Mouse (Mus musculus) A20 (cell line): ENCODE results near the gene Fbxo42.

Experiments
- DNase-seq: peaks from one replicate; pipeline ENCODE4 v3.0.0-alpha.2; 2011; ENCODE audit warnings: low read depth, low spot score

Fbxo42 gene

DNA sequence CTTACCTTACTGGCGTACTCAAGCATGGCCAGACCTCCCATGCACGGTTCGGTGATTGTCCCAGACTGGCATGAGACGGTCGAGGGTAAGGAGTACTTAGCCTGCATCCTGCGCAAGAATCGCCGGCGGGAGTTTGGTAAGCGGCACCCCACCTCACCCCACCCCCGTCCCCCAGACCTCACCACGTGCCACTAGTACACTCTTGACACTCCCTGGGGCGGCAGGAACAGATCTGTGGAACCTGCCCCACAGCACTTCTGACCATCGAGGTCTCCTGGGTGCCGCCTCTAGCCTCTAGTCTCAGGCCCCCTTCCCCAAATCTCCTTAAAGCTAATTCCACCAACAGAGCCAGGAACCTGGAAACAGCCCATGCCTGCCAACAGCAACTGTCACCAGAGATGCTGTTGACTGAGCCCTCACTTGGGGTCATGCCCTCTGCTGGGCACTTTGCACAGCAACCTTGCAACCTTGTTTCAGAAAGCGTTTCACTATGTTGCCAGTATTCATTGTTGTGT, 66.7 kb downstream of the Fbxo42 start:
- peak; percentile 86 for DNase-seq

DNA sequence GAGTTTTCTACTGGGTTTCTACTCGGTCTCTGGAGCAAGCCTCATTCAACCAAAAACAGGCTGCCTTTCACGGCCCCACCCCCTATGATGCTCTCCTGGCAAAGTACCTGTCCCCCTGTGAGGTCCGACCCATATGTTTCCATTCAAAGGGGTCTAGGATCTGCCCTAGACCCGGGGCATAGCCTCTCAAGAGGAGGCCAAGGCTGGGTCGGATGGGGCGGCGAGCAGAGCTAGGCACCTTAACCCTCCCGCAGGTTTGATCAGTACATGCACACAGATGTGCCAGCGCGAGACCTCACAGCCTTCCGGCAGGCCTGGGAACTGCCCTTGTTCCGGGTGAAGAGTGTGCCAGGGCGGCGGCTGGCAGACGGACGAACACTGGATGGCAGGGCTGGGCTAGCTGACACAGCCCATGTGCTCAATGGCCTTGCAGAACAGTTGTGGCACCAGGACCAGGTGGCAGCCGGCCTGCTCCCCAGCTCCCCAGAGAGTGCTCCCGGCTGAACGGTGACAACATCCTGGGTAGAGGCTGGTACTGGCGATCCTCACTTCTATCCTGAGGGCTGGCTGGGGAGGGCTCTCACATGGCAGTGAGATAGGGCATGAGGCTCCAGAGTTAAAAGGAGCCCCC, 72.0 kb downstream of the Fbxo42 start:
- no peak for DNase-seq

DNA sequence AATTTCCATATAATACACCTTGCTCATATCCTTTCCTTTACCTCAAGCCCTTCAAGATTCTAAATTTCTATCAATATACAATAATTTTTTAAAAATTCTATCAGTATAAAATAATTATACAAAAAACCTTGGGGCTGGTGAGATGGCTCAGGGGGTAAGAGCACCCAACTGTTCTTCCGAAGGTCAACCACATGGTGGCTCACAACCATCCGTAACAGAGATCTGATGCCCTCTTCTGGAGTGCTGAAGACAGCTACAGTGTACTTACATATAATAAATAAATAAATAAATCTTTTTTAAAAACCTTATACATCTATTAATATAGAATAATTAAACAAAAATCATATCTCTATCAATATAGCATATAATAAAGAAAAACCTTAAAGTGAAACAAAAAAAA, 74.1 kb downstream of the Fbxo42 start:
- DNase-seq = peak; percentile 58

- no peak for DNase-seq
Observed at GRCm38 (mm10) chr4:141222752-141223151, 75.0 kb downstream of the Fbxo42 start.

DNA sequence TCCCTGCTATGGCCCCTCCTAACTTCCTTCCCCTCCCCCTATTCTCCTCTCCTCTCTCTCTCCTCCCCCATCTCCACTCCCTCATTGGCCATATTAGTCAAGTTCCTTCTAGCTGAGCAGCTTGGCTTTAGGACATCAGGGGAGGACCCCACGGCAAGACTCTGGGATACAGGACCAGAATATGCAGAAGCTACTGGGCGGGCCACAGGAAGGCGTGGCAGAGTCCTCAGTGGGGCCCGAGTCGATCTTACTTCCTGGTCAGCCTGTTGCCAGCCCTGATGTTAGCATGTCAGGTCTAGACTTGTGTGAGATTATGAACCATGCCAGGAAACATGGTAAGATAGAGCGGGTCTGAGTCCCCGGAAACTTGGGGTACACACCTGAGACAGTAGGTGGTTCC, 81.0 kb downstream of the Fbxo42 start:
- DNase-seq = no peak

- DNase-seq = no peak
Observed at GRCm38 (mm10) chr4:141233196-141233595, 85.5 kb downstream of the Fbxo42 start.

GRCm38 (mm10) chr4:141235537-141236111, 87.9 kb downstream of the Fbxo42 start:
- no peak for DNase-seq

GRCm38 (mm10) chr4:141236856-141237255, 89.1 kb downstream of the Fbxo42 start:
- DNase-seq = no peak

DNA sequence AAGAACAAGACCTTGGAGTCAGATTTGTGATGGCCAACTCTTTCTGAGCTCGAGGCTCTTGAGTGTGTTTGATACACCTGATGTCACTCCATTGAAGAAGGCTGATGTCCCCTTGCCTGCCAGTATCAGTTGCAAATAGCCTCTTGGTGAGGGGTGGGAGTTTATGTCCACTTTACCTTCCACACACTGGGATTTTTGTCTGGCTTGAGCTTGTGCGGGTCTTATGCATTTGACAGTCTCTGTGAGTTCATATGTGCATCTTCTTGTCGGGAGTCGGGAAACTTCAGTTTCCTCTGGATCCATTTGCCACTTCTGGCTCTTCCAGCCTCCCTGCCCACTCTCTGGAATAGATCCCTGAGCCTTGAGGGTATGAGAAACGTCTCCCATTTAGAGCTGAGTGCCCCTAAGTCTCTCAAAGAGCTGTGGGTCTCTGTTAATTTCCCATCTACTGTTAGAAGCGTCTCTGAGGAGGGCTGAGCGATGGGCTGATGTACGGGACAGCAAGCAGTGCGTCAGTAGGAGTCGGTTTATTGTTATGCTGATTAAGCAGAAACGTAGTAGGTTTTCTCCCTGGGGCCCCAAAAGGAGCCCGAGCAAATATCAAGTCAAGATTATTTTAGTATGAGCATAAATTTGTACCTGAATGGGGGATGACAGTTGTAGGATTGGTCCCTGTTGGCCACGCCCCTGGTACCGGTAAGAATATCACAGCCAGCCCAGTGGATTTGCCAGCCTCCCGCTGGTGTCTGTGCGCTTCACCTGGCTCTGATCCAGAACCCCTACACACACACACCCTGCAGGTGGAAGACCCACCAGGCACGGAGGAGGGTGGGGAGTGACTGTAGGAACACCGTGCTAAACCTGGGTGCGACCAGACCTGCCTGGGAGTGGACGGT, 91.0 kb downstream of the Fbxo42 start:
- DNase-seq = no peak

- peak; percentile 84 for DNase-seq
Observed at GRCm38 (mm10) chr4:141239388-141240125, 91.8 kb downstream of the Fbxo42 start, which contains the start of gene Arhgef19. TSS of gene Arhgef19 (plus strand) at chr4:141239499.

DNA sequence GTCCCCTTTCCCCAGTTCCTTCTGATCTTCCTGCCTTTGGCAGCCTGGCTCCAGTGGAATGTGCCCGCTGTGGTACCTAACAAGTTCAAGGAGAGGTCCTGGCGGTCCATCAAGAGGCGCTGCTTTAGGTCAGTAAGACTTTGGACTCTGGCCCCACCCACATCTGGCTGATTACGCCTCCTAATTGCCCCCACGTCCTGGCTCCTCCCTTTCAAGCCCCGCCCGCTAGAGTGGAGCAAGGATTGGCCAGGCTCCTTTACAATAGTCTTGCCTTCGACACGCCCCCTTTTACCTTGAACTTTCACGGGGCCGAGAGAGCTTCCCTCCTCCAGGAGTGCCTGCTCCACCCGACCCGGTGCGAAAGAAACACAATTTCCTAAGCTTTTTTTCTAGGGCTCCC, 92.9 kb downstream of the Fbxo42 start:
- peak; percentile 55 for DNase-seq

GRCm38 (mm10) chr4:141241861-141242260, 94.1 kb downstream of the Fbxo42 start:
- no peak for DNase-seq

DNA sequence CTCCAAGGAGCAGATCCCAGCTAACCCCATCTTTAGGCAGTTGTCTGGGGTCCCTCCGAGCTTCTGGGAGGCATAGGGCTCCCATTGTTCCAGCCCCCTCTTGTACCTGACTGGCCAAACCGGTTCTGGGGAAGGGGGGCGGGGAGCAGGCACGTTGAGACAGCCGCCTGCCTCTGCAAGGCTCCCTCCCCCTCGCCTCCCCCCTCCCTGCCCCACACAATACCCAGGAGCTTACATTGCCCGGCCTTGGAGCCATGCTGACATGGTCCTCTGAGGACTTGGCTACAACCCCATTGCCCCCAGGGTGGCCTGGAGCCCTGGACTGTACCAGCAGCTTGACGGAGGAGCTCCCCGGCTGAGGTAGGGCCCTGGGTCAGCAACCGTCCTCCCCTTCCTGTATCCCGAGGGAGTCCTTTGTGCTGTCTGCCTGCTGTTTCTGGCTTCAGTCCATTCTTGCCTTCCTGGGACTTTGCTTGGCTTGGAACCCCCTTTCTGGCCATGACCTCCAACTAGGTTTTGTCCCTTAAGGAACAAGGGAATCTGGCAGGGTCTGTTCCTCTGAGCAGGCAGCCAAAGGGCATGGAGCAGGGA, 95.0 kb downstream of the Fbxo42 start:
- DNase-seq = no peak

- DNase-seq = no peak
Observed at GRCm38 (mm10) chr4:141243636-141244035, 95.9 kb downstream of the Fbxo42 start.

DNA sequence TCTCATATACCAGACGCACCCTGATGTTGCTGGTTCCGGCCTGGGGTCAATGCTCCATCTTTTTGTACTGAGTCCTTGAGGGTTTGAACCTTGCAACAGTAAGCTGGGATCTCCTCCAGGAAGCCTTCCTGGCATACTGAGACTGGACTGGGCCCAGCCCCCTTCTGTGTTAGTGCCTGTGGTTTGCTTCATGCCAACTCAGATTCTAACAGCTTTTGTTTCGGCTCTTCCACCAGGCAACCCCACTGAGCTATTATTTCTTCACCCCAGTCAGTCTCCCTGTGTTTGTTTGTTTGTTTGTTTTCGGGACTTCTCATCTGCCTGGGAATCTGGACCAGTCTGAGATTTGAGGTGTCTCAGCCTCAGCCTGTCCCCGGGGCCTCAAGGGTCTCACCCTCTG, 96.7 kb downstream of the Fbxo42 start:
- DNase-seq = no peak

DNA sequence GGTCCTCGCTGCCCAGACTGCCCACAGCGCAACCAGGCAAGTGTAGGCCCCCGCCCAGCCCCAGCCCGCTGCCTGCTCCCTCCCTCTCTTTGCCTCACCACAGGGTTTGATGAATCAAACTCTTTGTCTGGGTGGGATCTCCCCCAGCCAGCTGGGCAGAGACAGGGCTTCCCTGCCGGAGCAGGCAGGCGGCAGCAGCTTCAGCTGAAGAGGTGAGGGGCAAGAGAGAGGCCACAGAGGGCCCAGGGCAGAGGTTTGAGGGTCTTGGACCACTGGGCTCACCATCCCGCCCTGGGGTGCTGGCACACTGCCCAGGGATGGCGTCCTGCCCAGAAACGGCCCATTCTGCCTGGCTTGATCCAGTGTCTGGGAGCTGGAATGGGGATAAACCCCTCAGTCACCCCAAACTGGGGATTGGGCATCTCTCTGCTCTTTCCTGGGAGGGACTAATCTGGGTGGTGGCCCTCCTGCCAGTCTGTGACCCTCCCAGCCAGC, 97.3 kb downstream of the Fbxo42 start:
- no peak for DNase-seq

DNA sequence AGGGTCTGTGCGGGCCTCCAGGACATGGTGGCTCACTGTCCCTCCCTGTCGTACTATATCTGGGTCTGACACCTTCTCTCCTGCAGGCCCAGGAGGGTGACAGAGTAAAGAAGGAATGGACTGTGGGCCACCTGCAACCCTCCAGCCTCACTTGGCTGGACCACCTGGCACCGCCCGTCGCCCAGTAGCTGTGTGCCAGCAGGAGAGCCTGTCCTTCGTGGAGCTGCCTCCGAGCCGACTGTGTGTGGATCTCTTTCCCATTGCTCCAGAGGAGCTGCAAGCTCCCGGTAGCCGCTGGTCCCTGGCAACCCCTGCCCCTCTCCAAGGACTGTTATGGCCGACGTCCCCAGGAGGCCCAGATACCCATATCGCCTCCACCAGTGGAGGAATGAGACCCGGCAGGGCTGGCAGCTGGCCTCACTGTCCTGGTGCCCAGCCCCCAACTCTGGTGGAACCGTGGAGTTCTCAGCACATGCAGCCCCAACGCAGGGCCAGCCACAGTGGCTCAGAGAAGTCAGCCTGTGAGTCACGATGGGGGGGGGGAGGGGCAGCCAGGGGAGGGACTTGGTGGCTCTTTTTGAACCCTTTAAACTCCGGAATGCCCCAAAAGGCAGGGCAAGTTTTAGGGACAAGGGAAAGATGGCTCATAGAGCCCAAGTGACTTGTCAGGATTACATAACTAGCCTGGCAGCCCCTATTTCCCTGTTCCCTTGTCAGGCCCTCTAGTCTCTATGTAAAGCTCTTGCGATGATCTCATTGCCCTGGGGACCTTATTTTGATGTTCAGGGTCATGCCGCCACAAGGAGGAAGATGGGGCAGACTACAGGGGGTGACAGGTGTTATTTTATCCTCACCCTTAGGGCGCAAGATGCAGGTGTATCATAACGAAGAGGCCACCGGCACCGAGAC, 98.6 kb downstream of the Fbxo42 start:
- no peak for DNase-seq

DNA sequence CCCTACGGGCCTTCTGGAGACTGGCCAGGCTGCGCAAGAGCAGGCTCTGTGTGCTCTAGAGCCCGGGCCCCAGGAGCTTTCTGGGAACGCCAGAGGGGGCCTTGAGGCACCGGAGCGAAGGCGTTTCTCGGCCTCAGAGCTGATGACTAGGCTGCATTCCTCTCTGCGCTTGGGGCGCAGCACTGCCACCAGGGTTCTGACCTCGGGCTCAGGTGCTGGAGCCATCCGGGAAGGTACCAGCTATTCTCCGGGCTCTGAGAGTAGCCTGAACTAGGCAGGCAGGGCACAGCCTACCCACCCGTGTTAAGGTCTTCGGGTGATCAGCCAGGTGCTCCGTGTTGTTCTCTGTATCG, 99.3 kb downstream of the Fbxo42 start:
- DNase-seq = no peak

DNA sequence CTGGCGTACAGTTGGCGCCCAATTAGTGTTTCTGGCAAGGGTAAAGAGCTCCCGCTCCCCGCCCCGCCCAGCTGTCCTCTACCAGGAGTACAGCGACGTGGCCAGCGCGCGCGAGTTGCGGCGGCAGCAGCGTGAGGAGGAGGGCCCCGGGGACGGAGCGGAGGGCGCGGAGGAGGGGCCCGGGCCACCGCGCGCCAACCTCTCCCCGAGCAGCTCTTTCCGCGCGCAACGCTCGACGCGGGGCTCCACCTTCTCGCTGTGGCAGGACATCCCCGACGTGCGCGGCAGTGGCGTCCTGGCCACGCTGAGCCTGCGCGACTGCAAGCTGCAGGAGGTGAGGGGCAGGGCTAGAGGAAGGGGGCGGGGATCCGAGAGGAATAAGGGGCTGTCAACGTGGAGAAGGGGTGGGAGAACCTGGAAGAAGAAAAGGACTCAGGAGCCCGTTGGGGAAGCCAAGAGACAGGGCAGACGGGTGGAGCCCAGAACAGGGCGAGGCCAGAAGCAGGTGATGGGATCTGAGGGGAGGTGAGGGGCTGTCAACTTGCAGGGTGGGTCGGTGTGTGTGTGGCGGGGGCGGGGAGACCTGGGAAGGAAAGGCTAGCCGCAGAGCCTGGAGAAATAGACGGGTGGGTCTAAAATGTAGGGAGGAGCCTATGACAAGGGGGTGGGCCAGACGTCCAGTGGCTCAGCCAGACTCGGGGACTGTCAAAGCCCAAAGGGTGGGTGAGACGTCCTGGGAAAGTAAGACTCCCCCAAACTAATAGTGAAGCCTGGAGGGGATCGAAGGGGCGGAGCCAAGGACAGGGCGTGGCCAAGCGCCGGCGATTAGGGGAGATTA, 100.3 kb downstream of the Fbxo42 start:
- no peak for DNase-seq
